Mouse (Mus musculus) kidney, adult 2 months (tissue): ENCODE measurements around the gene Pik3c2g.

Source experiments
- CTCF ChIP-seq: fragments of 200-500 bp; conservative IDR thresholded peaks from 2 replicates; pipeline ENCODE4 v1.5.1; 2011; ENCODE audit warnings: low read depth, mild to moderate bottlenecking, control low read depth, low read length, moderate library complexity, mixed read lengths; ENCODE audit not compliant: insufficient read depth, insufficient read length
- POLR2A ChIP-seq: fragments of 200-500 bp; IDR thresholded peaks from one replicate; pipeline ENCODE4 v1.6.1; 2011; ENCODE audit warnings: low read depth, low read length, control low read depth

GRCm38 (mm10) chr6:139750599-139750998 lies 163.6 kb downstream of the Pik3c2g start:
- TF ChIP-seq CTCF, result no peak
- TF ChIP-seq POLR2A, result no peak
